Mouse (Mus musculus): ENCODE data around the gene Ip6k3.

Ip6k3 gene

GRCm38 (mm10) chr17:27181666-27182065, 14.1 kb upstream of the Ip6k3 start:
- DNase-seq = no peak

GRCm38 (mm10) chr17:27179681-27180280, 12.2 kb upstream of the Ip6k3 start:
- DNase-seq = no peak

- DNase-seq = no peak
Observed at GRCm38 (mm10) chr17:27178427-27179177, 11.0 kb upstream of the Ip6k3 start.

GRCm38 (mm10) chr17:27178019-27178418, 10.4 kb upstream of the Ip6k3 start:
- no peak for DNase-seq

GRCm38 (mm10) chr17:27176754-27177153, 9.2 kb upstream of the Ip6k3 start:
- DNase-seq = no peak

- DNase-seq = no peak
Observed at GRCm38 (mm10) chr17:27176287-27176686, 8.7 kb upstream of the Ip6k3 start.

GRCm38 (mm10) chr17:27175196-27175874, 7.7 kb upstream of the Ip6k3 start:
- DNase-seq = no peak

GRCm38 (mm10) chr17:27173715-27174114, 6.1 kb upstream of the Ip6k3 start:
- DNase-seq = no peak

GRCm38 (mm10) chr17:27172459-27172858, 4.9 kb upstream of the Ip6k3 start:
- no peak for DNase-seq

- no peak for DNase-seq
Observed at GRCm38 (mm10) chr17:27171121-27171520, 3.5 kb upstream of the Ip6k3 start.

GRCm38 (mm10) chr17:27169952-27170695, 2.5 kb upstream of the Ip6k3 start:
- DNase-seq = no peak

GRCm38 (mm10) chr17:27168569-27168968, 974 bp upstream of the Ip6k3 start:
- no peak for DNase-seq

- no peak for DNase-seq
Observed at GRCm38 (mm10) chr17:27166901-27167300, 694 bp downstream of the Ip6k3 start.

- DNase-seq = peak; percentile 42
Observed at GRCm38 (mm10) chr17:27165054-27165773, 2.4 kb downstream of the Ip6k3 start.

- no peak for DNase-seq
Observed at GRCm38 (mm10) chr17:27160905-27161304, 6.7 kb downstream of the Ip6k3 start.

- DNase-seq = no peak
Observed at GRCm38 (mm10) chr17:27159169-27159568, 8.4 kb downstream of the Ip6k3 start.

GRCm38 (mm10) chr17:27158439-27158838, 9.2 kb downstream of the Ip6k3 start:
- DNase-seq = no peak

GRCm38 (mm10) chr17:27155752-27156151, 11.8 kb downstream of the Ip6k3 start:
- no peak for DNase-seq

- DNase-seq = no peak
Observed at GRCm38 (mm10) chr17:27154881-27155280, 12.7 kb downstream of the Ip6k3 start.

- DNase-seq = no peak
Observed at GRCm38 (mm10) chr17:27154256-27154655, 13.3 kb downstream of the Ip6k3 start.

GRCm38 (mm10) chr17:27153773-27154193, 13.8 kb downstream of the Ip6k3 start:
- no peak for DNase-seq

GRCm38 (mm10) chr17:27152976-27153723, 14.4 kb downstream of the Ip6k3 start:
- no peak for DNase-seq

All from kidney, adult 18-20 months (tissue).